Comparison of ENCODE assay signal across 7 mouse cellular contexts in genomic region chr4:142638733-142639339, GRCm38 (mm10).
DNase-seq lines count a peak whose midpoint lies in the region; ATAC-seq lines count a peak whose summit lies in the region.

No protein-coding gene starts in this region.

- no peak overlapping the region for H3K9ac ChIP-seq in limb, embryonic 15.5 days
- no peak overlapping the region for H3K9ac ChIP-seq in embryonic facial prominence, embryonic 15.5 days
- H3K9ac ChIP-seq in hindbrain, embryonic 11.5 days (ENCODE audit: low read depth, low read length): peak overlapping the region; percentile 2; the same call in 1 of the 2 replicates
- no peak overlapping the region for H3K9ac ChIP-seq in neural tube, embryonic 14.5 days (replicated peaks; ENCODE audit: low read depth, low read length)

- no peaks in the 10 kb centered on the region for H3K36me3 ChIP-seq in limb, embryonic 15.5 days
- no peaks in the 10 kb centered on the region for H3K36me3 ChIP-seq in limb, embryonic 10.5 days
- no peaks in the 10 kb centered on the region for H3K36me3 ChIP-seq in embryonic facial prominence, embryonic 15.5 days
- H3K36me3 ChIP-seq in hindbrain, embryonic 11.5 days (ENCODE audit: control insufficient read depth, insufficient read depth, low read length): no peaks in the 10 kb centered on the region
- no peaks in the 10 kb centered on the region for H3K36me3 ChIP-seq in neural tube, embryonic 14.5 days (ENCODE audit: control insufficient read depth, insufficient read depth, low read length)

- H3K4me2 ChIP-seq in limb, embryonic 15.5 days: 0 out of 2 replicates have a peak overlapping the region, but pooled peaks have one; percentile 3
- no peak overlapping the region for H3K4me2 ChIP-seq in embryonic facial prominence, embryonic 15.5 days (replicated peaks)
- H3K4me2 ChIP-seq in hindbrain, embryonic 11.5 days (replicated peaks; ENCODE audit: low read depth, low read length): no peak overlapping the region
- H3K4me2 ChIP-seq in neural tube, embryonic 14.5 days (ENCODE audit: low read depth, low read length): no peak overlapping the region; the same call in 1 of the 2 replicates

- H3K27ac ChIP-seq in limb, embryonic 15.5 days: no peak overlapping the region
- no peak overlapping the region for H3K27ac ChIP-seq in limb, embryonic 10.5 days
- peak overlapping the region; percentile 8; the same call in 1 of the 2 replicates for H3K27ac ChIP-seq in embryonic facial prominence, embryonic 15.5 days (replicated peaks)
- H3K27ac ChIP-seq in hindbrain, embryonic 11.5 days (ENCODE audit: low read depth, low read length): peak overlapping the region; percentile 27; the same call in 1 of the 2 replicates
- 0 out of 2 replicates have a peak overlapping the region, but pooled peaks have one; percentile 22 for H3K27ac ChIP-seq in neural tube, embryonic 14.5 days (ENCODE audit: low read depth, low read length)

- H3K4me3 ChIP-seq in limb, embryonic 15.5 days: no peak overlapping the region
- H3K4me3 ChIP-seq in limb, embryonic 10.5 days: no peak overlapping the region
- no peak overlapping the region for H3K4me3 ChIP-seq in embryonic facial prominence, embryonic 15.5 days (replicated peaks)
- H3K4me3 ChIP-seq in hindbrain, embryonic 11.5 days (ENCODE audit: low read depth, low read length): no peak overlapping the region
- no peak overlapping the region for H3K4me3 ChIP-seq in neural tube, embryonic 14.5 days (ENCODE audit: low read depth, low read length)

- no peaks in the 10 kb centered on the region for H3K9me3 ChIP-seq in limb, embryonic 15.5 days
- no peaks in the 10 kb centered on the region for H3K9me3 ChIP-seq in limb, embryonic 10.5 days (replicated peaks)
- H3K9me3 ChIP-seq in embryonic facial prominence, embryonic 15.5 days (replicated peaks): no peaks in the 10 kb centered on the region
- H3K9me3 ChIP-seq in hindbrain, embryonic 11.5 days (ENCODE audit: control insufficient read depth, low read length): no peaks in the 10 kb centered on the region
- H3K9me3 ChIP-seq in neural tube, embryonic 14.5 days (ENCODE audit: control insufficient read depth, low read length): no peaks in the 10 kb centered on the region

- WGBS in limb, embryonic 15.5 days: 33% methylated on average over 13 of the region's 13 CpGs
- WGBS in limb, embryonic 10.5 days: 45% methylated on average over 13 of the region's 13 CpGs
- 36% methylated on average over 13 of the region's 13 CpGs for WGBS in embryonic facial prominence, embryonic 15.5 days
- WGBS in hindbrain, embryonic 11.5 days: 36% methylated on average over 13 of the region's 13 CpGs
- 11% methylated on average over 13 of the region's 13 CpGs for WGBS in neural tube, embryonic 14.5 days

- H3K4me1 ChIP-seq in limb, embryonic 15.5 days: peaks cover 7% of the 10 kb centered on the region
- 0 out of 2 replicates have a peak, but pooled peaks cover 3% of the 10 kb centered on the region for H3K4me1 ChIP-seq in limb, embryonic 10.5 days
- H3K4me1 ChIP-seq in embryonic facial prominence, embryonic 15.5 days: peaks cover 16% of the 10 kb centered on the region
- no peaks in the 10 kb centered on the region for H3K4me1 ChIP-seq in hindbrain, embryonic 11.5 days (replicated peaks; ENCODE audit: control insufficient read depth, insufficient read depth, low read length)
- H3K4me1 ChIP-seq in neural tube, embryonic 14.5 days (ENCODE audit: control insufficient read depth, insufficient read depth, low read length): peaks cover 4% of the 10 kb centered on the region; the same call in 1 of the 2 replicates

- DNase-seq in limb, embryonic 10.5 days (ENCODE audit: low spot score): no peak
- DNase-seq in hindbrain, embryonic 11.5 days (ENCODE audit: low spot score): peak; percentile 37
- no peak for DNase-seq in kidney, postnatal 14 days
- no peak for DNase-seq in retina, embryonic 14.5 days (ENCODE audit: low spot score)

- no peak for ATAC-seq in limb, embryonic 15.5 days (ENCODE audit: insufficient number of reproducible peaks, low FRiP score, low TSS enrichment, low read depth)
- peak; percentile 22; the same call in 1 of the 2 replicates for ATAC-seq in embryonic facial prominence, embryonic 15.5 days (ENCODE audit: insufficient number of reproducible peaks, low FRiP score, low TSS enrichment, low read depth)
- ATAC-seq in hindbrain, embryonic 11.5 days (ENCODE audit: low FRiP score): no peak
- ATAC-seq in neural tube, embryonic 14.5 days (ENCODE audit: low read depth): no peak

- no peaks in the 10 kb centered on the region for H3K27me3 ChIP-seq in limb, embryonic 15.5 days
- peaks cover 14% of the 10 kb centered on the region for H3K27me3 ChIP-seq in limb, embryonic 10.5 days (ENCODE audit: low read depth, poor library complexity, severe bottlenecking)
- H3K27me3 ChIP-seq in embryonic facial prominence, embryonic 15.5 days: no peaks in the 10 kb centered on the region
- no peaks in the 10 kb centered on the region for H3K27me3 ChIP-seq in hindbrain, embryonic 11.5 days (ENCODE audit: control insufficient read depth, insufficient read depth, low read length)
- H3K27me3 ChIP-seq in neural tube, embryonic 14.5 days (ENCODE audit: control insufficient read depth, insufficient read depth, low read length): no peaks in the 10 kb centered on the region

Comparison
In these comparisons a context has a peak if more than half of its experiments do, and no peak if none do; other contexts are left out.
1. H3K27ac ChIP-seq: peak in embryonic facial prominence, embryonic 15.5 days (single experiment), hindbrain, embryonic 11.5 days (single experiment) and neural tube, embryonic 14.5 days (single experiment); none in limb, embryonic 15.5 days (single experiment) and limb, embryonic 10.5 days (single experiment).